Mouse (Mus musculus): ENCODE results near the gene Cpe.

Cpe gene

DNA sequence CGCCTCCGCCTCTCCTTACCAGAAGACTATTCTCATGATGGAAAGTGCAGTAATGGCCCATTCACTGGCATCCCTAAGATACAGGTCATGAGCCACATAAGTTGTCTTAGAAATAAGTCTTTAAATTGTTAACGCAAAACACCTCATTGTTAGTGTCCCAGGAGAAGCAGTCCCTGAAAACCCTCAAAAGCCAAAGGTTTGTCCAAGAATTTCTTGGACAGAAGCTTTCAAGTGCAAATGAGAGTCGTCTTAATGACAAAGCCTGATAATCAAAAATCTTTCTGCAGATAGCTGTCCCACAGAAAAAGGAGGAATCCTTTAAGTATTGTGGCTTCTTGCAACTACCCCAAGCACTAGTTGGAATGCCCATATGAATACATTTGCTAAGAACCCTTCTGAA lies 60.7 kb downstream of the Cpe start:
- 85% methylated on average over 4 of the region's 4 CpGs for WGBS

- 77% methylated on average over 2 of the region's 2 CpGs for WGBS
These were observed 61.1 kb downstream of the Cpe start for GRCm38 (mm10) chr8:64631761-64632160.

DNA sequence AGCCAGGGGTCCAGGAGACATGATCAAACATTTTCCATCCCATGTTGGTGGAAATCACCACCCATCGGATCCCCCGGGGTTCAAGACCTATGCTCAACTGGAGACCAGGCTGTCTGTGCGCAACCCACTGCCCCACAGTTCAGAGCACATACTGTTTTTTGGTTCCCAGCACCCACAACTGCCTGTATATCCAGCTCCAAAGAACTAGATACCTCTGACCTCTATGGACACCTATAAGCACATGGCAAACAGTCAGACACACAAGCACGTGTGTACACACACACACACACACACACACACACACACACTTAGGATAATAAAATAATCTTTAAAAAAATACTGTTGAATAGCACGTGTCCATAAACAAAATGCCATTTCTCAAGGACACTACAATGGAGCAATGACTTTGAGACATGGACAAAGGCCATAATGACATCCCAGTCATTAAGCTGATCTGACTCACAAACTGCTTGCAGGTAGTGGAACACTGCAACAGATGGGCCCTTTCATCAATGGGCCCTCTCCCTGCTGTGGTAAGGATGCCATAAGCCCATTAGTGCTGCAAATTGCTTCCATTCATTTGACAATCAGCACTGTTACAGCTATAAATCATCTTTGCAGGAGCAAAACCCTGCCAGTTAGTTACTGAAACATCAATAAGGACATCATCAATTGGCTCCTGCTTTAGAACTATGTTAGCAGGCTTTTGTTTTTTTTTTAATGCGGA lies 63.7 kb downstream of the Cpe start:
- 78% methylated on average over 6 of the region's 6 CpGs for WGBS

- 61% methylated on average over 6 of the region's 6 CpGs for WGBS
These were observed 64.8 kb downstream of the Cpe start for GRCm38 (mm10) chr8:64628039-64628438.

DNA sequence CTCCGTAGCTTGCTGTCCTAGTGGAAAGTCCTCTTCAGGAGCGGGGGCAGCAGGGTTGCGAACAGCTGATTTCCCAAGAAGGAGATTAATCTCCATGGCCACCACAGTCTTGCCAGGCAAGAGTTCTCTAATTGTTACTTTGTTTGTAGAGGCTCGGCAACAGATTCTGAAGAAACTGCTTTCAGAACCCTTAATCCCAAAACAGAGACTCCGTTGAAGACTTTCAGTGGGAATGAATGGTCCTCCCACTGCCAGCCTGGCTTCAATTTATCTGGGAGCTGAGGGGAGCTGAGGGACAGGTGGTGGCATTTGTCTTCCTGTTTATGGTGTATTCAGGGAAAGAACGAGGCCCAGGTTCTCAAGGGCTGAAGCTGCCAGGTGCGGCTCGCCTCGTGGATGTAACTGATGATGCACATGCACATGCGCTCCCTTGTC lies 68.2 kb downstream of the Cpe start:
- 25% methylated on average over 10 of the region's 10 CpGs for WGBS

- 39% methylated on average over 7 of the region's 7 CpGs for WGBS
These were observed 72.3 kb downstream of the Cpe start for GRCm38 (mm10) chr8:64620365-64621150.

DNA sequence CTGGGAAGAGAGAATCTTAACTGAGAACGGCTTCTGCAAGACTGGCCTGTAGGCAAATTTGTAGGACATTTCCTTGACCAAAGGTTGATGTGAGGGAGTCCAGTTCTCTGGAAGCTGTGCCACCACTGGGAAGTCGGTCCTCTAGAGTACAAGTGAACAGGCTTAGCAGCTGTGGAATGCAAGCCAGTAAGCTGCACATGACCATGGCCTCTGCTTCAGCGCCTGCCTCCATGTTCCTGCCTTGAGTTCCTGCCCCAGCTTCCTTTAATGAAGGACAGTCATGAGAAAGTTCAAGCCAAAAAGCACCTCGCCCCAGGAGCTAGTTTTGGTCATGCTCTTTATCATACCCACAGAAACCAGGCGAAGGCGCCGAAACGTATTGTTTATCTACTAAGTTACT lies 73.2 kb downstream of the Cpe start:
- WGBS: 93% methylated on average over 8 of the region's 8 CpGs

GRCm38 (mm10) chr8:64618618-64619017 lies 74.2 kb downstream of the Cpe start:
- WGBS: 44% methylated on average over 11 of the region's 11 CpGs

- WGBS: 82% methylated on average over 3 of the region's 3 CpGs
These were observed 76.3 kb downstream of the Cpe start for GRCm38 (mm10) chr8:64616566-64616965.

DNA sequence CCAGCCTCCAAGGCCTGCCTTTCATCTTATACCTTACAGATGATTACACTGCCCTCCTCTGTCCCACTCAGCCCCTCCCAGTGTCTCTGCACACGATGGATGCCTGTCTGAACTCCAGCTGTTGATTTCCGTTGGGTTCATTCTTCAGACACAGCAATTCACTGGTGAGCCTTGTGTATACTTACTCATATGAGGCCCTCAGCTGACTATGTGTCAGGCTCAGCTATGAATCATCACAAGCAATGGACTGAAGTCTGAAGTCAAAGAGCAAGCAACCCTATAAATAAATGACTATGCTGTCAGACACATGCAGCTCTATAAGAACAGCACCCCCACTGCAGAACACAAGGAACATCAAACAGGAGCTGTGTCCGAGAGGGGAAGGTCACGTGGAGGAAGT lies 77.4 kb downstream of the Cpe start:
- WGBS: 67% methylated on average over 4 of the region's 4 CpGs

DNA sequence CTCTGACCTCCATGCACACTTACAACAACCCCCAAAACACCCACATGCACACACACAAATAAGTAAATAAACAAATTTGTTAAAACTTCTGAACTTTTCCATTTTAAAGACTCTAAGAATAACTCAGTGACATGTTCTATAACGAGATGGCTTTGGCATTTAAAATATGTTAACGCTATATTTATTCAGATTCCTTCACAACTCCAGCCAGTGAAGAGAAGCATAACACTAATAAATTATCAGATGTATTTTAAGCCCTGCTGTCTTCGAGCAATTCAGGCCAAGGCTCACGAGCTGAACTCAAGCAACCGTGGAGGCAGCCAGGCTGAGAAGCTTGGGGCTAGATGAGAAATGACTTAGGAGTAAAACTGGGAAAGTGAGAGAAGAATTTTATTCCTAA lies 79.2 kb downstream of the Cpe start:
- 44% methylated on average over 5 of the region's 5 CpGs for WGBS

DNA sequence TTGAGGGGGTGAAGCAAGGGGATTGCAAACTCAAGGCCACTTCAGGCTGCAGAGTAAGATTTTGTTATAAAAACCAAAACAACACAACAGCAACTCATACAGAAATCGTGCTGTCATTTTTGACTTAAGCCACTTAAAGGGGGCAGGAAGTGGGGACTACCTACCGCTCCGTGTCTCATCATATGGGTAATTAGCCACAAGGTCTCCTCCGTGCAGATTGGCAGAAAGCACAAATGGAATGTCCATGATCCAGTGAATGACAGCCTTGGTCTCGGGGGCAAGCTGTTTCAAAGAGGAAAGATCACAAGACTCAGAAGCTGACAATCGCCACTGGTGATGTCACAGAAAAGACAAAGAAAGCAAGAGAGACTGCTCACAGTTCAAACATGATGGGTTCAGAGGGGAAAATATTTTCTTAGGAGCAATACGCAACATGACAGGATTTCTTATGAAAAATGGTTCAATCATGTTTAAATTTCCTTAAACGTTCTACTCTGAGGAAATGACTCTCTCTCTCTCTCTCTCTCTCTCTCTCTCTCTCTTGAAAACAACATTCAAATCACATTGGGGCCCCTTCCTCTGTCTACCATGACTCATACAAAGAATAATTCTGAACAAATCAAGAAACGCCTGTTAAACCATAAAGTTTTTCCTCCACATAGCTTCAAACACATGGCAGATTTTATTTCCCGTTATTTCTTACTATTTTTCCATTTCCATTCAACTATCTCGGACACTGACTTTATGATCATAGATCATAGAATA lies 81.5 kb downstream of the Cpe start:
- 75% methylated on average over 11 of the region's 11 CpGs for WGBS

- 91% methylated on average over 16 of the region's 16 CpGs for WGBS
These were observed 83.9 kb downstream of the Cpe start for GRCm38 (mm10) chr8:64608931-64609330.

GRCm38 (mm10) chr8:64606015-64606414 lies 86.8 kb downstream of the Cpe start:
- 96% methylated on average over 5 of the region's 5 CpGs for WGBS

DNA sequence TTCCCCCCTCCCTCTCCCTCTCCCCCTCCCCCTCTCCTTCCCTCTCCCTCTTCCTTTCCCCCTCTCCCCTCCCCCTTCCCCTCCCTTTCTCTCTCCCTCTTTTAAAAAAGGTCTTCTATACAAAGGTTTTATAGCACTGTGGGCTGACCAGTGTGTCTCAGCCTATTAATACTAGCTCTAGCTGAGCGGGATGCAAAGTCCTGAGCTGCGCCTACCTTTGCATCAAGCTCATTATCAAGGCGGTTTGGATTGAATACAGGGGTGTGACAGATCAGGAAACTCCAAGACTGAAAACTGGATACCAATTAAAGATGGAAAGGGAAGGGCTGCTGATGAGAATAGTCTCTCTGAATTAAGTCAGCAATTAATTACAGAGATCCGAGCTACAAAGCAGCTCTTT lies 94.6 kb downstream of the Cpe start:
- 60% methylated on average over 4 of the region's 4 CpGs for WGBS

- WGBS: 39% methylated on average over 21 of the region's 21 CpGs
These were observed 95.5 kb downstream of the Cpe start for GRCm38 (mm10) chr8:64597042-64597970.

GRCm38 (mm10) chr8:64596396-64596795 lies 96.5 kb downstream of the Cpe start:
- 63% methylated on average over 4 of the region's 4 CpGs for WGBS

DNA sequence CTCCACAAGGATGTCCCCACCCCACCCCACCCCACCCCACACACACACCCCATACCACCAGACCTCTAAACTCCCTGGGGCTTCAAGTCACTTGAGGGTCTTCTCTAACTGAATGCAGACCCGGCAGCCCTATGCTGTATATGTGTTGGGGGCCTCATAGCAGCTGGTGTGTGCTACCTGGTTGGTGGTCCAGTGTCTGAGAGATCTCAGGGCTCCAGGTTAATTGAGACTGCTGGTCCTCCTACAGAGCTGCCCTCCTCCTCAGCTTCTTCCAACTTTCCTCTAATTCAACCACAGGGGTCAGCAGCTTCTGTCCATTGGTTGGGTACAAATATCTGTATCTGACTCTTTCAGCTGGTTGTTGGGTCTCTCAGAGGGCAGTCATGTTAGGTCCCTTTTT lies 102.4 kb downstream of the Cpe start:
- 100% methylated on average over 1 of the region's 1 CpGs for WGBS

GRCm38 (mm10) chr8:64582887-64583286 lies 110.0 kb downstream of the Cpe start:
- WGBS: 49% methylated on average over 3 of the region's 3 CpGs

DNA sequence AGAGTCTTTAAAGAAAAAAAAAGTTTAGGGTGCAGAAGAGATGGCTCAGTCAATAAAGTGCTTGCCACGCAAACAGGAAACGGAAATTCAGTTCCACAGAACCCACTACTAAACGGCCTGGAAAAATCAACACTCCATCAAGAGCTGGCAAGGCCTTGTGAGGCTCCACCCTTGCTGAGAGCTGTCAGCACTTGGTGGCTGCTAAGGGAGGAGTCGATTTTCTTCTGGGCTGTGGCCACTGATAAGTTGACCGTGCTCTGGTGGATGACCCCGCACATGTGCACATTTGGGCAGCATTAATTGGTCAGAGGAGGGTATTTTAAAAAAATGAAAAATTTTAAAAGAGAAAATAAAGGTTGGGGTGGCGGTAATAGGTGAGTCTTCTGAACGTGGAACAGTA lies 114.6 kb downstream of the Cpe start:
- 84% methylated on average over 8 of the region's 8 CpGs for WGBS

DNA sequence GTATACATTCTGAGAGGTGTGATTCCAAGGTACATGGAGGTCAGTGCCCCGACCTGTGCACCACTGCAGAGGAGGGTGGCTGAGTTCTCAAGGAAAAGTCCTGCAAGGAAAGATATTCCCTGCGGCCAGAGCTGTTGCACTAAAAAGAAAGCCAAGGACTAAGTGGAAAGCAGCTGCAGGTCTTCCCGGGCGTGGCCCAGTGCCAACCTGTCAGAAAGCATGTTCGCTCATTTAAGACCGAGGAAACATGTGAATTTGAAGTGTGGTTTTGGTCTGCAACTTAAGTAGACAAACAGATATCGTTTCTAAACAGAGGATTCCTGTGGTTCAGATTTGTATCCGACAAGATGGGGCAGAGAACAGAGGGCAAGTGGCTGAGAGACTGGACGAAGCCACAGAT lies 117.9 kb downstream of the Cpe start:
- WGBS: 79% methylated on average over 9 of the region's 9 CpGs
